Mouse (Mus musculus): ENCODE results near the gene Smgc.
"Not testable (repeated sequence)": the region's sequence is repeated elsewhere in the genome, so short reads cannot be mapped to it uniquely, and the experiment has no call there.

The Smgc gene

GRCm38 (mm10) chr15:91837965-91838364, at the start of gene Smgc:
TSS of gene Smgc (plus strand) at chr15:91838265.
- in situ Hi-C loops (cut with MseI, MboI): no loop called here

GRCm38 (mm10) chr15:91788338-91788737, 49.7 kb upstream of the Smgc start:
- in situ Hi-C loops (cut with MseI, MboI): loop anchor here in 1 of 2 experiments (25.0 kb wide), 1 partner anchor 449 kb away; no protein-coding TSS in a partner anchor

DNA sequence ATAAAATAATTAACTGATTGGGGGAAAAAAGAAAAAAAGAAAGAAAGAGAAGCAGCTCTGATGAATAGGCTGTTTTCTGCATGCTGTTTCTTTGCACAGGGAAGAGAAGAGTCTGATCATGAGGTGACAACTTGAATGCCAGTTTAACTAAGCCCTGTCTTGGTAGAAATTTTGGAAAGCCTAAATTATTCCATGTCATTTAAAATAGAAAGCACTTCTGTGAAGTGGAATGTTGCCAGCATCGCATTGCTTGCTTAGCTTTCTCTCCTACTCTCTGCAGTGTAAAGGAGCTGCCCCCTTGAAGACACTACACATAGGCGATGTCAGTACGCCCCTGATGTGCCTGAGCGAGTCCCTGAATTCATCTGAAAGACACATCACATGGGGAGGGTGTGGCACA, 31.6 kb upstream of the Smgc start:
- in situ Hi-C loops (cut with MseI, MboI): no loop called here

DNA sequence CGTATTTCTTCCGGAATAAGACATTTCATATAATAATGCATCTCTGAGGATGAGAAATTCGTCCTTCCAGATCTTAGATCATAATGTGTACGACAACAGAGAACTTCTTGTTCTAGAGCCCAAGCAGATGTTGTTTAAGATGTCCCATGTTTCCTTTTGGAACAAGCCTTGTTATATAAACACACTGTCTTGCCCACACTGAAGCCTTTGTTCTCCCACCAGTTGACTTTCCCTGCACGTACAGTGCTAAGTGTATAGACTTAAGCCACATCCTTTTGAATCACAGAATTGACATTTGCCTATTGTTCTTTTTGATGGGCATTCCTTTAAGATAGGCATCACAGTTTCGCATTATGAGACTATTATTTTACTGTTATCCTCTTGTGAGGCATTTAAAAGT, 2.7 kb upstream of the Smgc start:
- in situ Hi-C loops (cut with MseI, MboI): no loop called here

DNA sequence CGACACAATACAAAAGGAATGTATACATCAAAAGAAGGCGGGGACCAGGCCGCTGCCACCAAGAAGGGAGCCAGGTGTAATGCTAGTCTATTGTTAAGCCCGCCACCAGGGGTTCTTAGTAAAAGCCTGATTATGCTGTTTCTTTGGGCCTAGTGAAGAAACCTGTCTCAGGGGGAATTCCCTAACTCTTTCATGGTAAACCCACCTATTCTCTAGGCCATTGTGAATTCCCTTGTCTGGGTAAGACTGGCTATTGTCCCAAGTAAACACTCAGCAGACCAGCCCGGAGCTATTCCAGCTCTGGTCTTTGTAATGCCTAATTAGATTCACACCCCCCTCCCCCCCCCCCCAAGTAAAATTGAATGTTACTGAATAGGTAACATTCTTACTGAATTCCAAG, 26.1 kb downstream of the Smgc start:
- in situ Hi-C loops (cut with MseI, MboI): not testable (repeated sequence)

DNA sequence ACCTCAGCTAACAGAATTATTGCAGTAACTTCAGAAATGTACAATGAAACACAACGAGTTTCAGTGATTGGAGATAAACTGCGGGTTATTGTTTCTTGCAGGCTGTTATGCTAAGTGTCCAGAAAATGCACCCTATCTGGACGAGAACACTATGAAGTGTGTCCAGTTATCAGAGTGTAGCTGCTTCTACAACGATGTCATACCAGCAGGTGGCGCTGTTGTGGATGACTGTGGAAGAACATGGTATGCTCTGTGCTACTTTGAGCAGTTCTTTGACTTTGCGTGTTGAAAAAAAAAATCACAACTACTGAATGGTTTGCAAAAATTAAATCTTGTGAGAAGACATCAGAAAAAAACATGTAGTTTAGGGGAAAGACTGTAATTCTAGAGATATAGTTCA, 62.2 kb downstream of the Smgc start:
- in situ Hi-C loops (cut with MseI, MboI): no loop called here

GRCm38 (mm10) chr15:91907046-91907445, 69.0 kb downstream of the Smgc start:
- in situ Hi-C loops (cut with MseI, MboI): not testable (repeated sequence)

Measured in mouse trophoblast stem cell (cell line).